Mouse (Mus musculus) heart, adult 2 months (tissue): ENCODE results near the gene Gon7.

Experiments
- CTCF ChIP-seq: fragments of 200-600 bp; IDR thresholded peaks from 2 replicates; pipeline ENCODE4 v1.8.1; 2022; ENCODE audit warnings: antibody characterized with exemption, mild to moderate bottlenecking, moderate library complexity
- EP300 ChIP-seq: fragments of 200-500 bp; IDR thresholded peaks from 2 replicates; pipeline ENCODE4 v1.6.1; 2011; ENCODE audit warnings: low read depth, low read length, control low read depth; ENCODE audit not compliant: insufficient read depth
- POLR2A ChIP-seq: fragments of 200-500 bp; IDR thresholded peaks from 2 replicates; pipeline ENCODE4 v1.6.1; 2011; ENCODE audit warnings: mild to moderate bottlenecking, low read depth, low read length, control low read depth; ENCODE audit not compliant: insufficient read depth

DNA sequence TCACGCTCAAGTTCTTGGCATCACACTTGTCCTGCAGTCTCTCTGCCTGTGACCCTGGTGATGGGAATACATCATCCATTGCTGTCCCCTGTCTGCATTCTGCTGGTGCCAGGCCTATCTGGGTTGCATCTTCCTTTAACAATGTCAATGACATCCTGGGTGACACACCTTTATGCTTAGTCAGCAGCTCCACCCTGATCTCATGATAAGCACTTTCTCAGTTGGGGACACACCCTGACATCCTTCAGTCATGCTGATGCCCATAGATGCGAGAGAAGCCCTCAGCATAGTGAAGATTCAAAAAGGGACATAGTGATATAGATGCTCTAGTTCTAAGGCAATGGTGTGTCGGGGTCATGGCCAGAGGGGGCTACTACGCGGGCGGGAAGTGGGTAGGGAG, 32.5 kb downstream of the Gon7 start:
- TF ChIP-seq POLR2A (no peak), CTCF (no peak), EP300 (no peak)
